Mouse (Mus musculus) limb, embryonic 11.5 days (tissue): ENCODE measurements around the gene Rgr. TPM values are rescaled to one million over a fixed set of nuclear protein-coding genes. Genes with fewer than 3 reads are reported as not detected.

Experiments used
- ATAC-seq: fragments of 200-750 bp; cut with Nextera tagmentation; 2 replicates; pipeline ENCODE4 v1.8.0; 2017; ENCODE audit warnings: low read depth; ENCODE audit not compliant: insufficient number of reproducible peaks, low FRiP score, low TSS enrichment
- DNase-seq: peaks from one replicate; pipeline ENCODE4 v3.0.0-alpha.2; 2015; ENCODE audit warnings: low spot score
- H3K27ac ChIP-seq: fragments of 300-500 bp; sonication (generic); replicated peaks from 2 replicates; pipeline ENCODE4 v1.5.1; 2014; ENCODE audit warnings: low read depth, mild to moderate bottlenecking, low read length
- H3K27me3 ChIP-seq: fragments of 300-500 bp; sonication (generic); 2 replicates; pipeline ENCODE4 v1.6.1; 2014; ENCODE audit warnings: mild to moderate bottlenecking, low read length, mixed read lengths; ENCODE audit not compliant: control insufficient read depth, insufficient read depth
- H3K36me3 ChIP-seq: fragments of 300-500 bp; sonication (generic); 2 replicates; pipeline ENCODE4 v1.6.1; 2014; ENCODE audit warnings: mild to moderate bottlenecking, low read length, moderate library complexity, mixed read lengths; ENCODE audit not compliant: control insufficient read depth, insufficient read depth
- H3K4me1 ChIP-seq: fragments of 300-500 bp; sonication (generic); 2 replicates; pipeline ENCODE4 v1.6.1; 2014; ENCODE audit warnings: low read length, mixed read lengths; ENCODE audit not compliant: control insufficient read depth, insufficient read depth
- H3K4me2 ChIP-seq: fragments of 300-500 bp; sonication (generic); 2 replicates; pipeline ENCODE4 v1.6.1; 2014; ENCODE audit warnings: low read depth, mild to moderate bottlenecking, moderate library complexity; ENCODE audit not compliant: severe bottlenecking
- H3K4me3 ChIP-seq: fragments of 300-500 bp; sonication (generic); 2 replicates; pipeline ENCODE4 v1.5.1; 2014; ENCODE audit warnings: low read depth, low read length
- H3K9ac ChIP-seq: fragments of 300-500 bp; sonication (generic); 2 replicates; pipeline ENCODE4 v1.6.1; 2014; ENCODE audit warnings: mild to moderate bottlenecking, low read length
- H3K9me3 ChIP-seq: fragments of 300-500 bp; sonication (generic); 2 replicates; pipeline ENCODE4 v1.6.1; 2016; ENCODE audit warnings: low read length; ENCODE audit not compliant: control insufficient read depth
- WGBS: fragments of 180-500 bp; shearing (Covaris S2); extraction: QIAGEN DNeasy Blood & Tissue Kit; methylation state at CpG from one replicate; pipeline ENCODE4 v1.1.7; 2014; 5-methylcytosine and 5-hydroxymethylcytosine counted together
- polyA plus RNA-seq: library from polyadenylated mRNA; unstranded; fragments of >200 nt; fragmentation: Nextera tagmentation; extraction: Ambion mirVana; gene quantifications from 2 replicates; pipeline ENCODE4 v1.2.1, GENCODE M21; 2014

Gene Rgr
- polyA plus RNA-seq, 1 experiment from 2014 or later, result not detected

- Histone ChIP-seq H3K9me3 (no peaks in the 10 kb centered on the region), H3K4me2 (no peak overlapping the region), H3K27me3 (no peaks in the 10 kb centered on the region), H3K4me1 (no peaks in the 10 kb centered on the region), H3K9ac (no peak overlapping the region), H3K27ac (no peak overlapping the region), H3K4me3 (no peak overlapping the region), H3K36me3 (no peaks in the 10 kb centered on the region)
- DNase-seq (no peak), ATAC-seq (no peak)
- 68% methylated on average over 2 of the region's 2 CpGs for WGBS
Observed at GRCm38 (mm10) chr14:37066636-37067035, 17.9 kb upstream of the Rgr start.

- H3K9ac ChIP-seq, result no peak overlapping the region
- H3K27ac ChIP-seq, result no peak overlapping the region
- no peak overlapping the region for H3K4me2 ChIP-seq
- 74% methylated on average over 2 of the region's 2 CpGs for WGBS
- DNase-seq, result no peak
- H3K36me3 ChIP-seq, result no peaks in the 10 kb centered on the region
- H3K4me3 ChIP-seq, result no peak overlapping the region
- no peaks in the 10 kb centered on the region for H3K4me1 ChIP-seq
- no peaks in the 10 kb centered on the region for H3K27me3 ChIP-seq
- ATAC-seq, result no peak
- H3K9me3 ChIP-seq, result no peaks in the 10 kb centered on the region
Observed at GRCm38 (mm10) chr14:37064849-37065248, 16.1 kb upstream of the Rgr start.

GRCm38 (mm10) chr14:37034432-37034831, 14.3 kb downstream of the Rgr start:
- H3K9ac ChIP-seq, result no peak overlapping the region
- no peak for DNase-seq
- H3K9me3 ChIP-seq, result no peaks in the 10 kb centered on the region
- ATAC-seq, result no peak
- no peaks in the 10 kb centered on the region for H3K36me3 ChIP-seq
- H3K27ac ChIP-seq, result no peak overlapping the region
- H3K4me1 ChIP-seq, result no peaks in the 10 kb centered on the region
- no peak overlapping the region for H3K4me2 ChIP-seq
- H3K27me3 ChIP-seq, result no peaks in the 10 kb centered on the region
- WGBS, result 52% methylated on average over 5 of the region's 5 CpGs
- no peak overlapping the region for H3K4me3 ChIP-seq

GRCm38 (mm10) chr14:37033241-37033640, 15.5 kb downstream of the Rgr start:
- WGBS, result 21% methylated on average over 7 of the region's 7 CpGs
- no peaks in the 10 kb centered on the region for H3K9me3 ChIP-seq
- H3K4me1 ChIP-seq, result no peaks in the 10 kb centered on the region
- no peaks in the 10 kb centered on the region for H3K36me3 ChIP-seq
- DNase-seq, result peak; percentile 81
- no peak overlapping the region for H3K4me3 ChIP-seq
- H3K27ac ChIP-seq, result no peak overlapping the region
- no peak for ATAC-seq
- H3K4me2 ChIP-seq, result no peak overlapping the region
- H3K27me3 ChIP-seq, result no peaks in the 10 kb centered on the region
- H3K9ac ChIP-seq, result no peak overlapping the region

GRCm38 (mm10) chr14:37032481-37033104, 16.2 kb downstream of the Rgr start:
- H3K4me2 ChIP-seq, result no peak overlapping the region
- H3K27ac ChIP-seq, result no peak overlapping the region
- WGBS, result 89% methylated on average over 11 of the region's 11 CpGs
- H3K4me3 ChIP-seq, result no peak overlapping the region
- DNase-seq, result no peak
- ATAC-seq, result no peak
- no peak overlapping the region for H3K9ac ChIP-seq
- H3K9me3 ChIP-seq, result no peaks in the 10 kb centered on the region
- H3K4me1 ChIP-seq, result no peaks in the 10 kb centered on the region
- no peaks in the 10 kb centered on the region for H3K36me3 ChIP-seq
- H3K27me3 ChIP-seq, result no peaks in the 10 kb centered on the region

- Histone ChIP-seq H3K9ac (no peak overlapping the region), H3K27me3 (no peaks in the 10 kb centered on the region), H3K4me1 (no peaks in the 10 kb centered on the region), H3K4me3 (no peak overlapping the region), H3K36me3 (no peaks in the 10 kb centered on the region), H3K9me3 (no peaks in the 10 kb centered on the region), H3K4me2 (no peak overlapping the region), H3K27ac (no peak overlapping the region)
- no peak for ATAC-seq
- 91% methylated on average over 3 of the region's 3 CpGs for WGBS
- no peak for DNase-seq
Observed at GRCm38 (mm10) chr14:37028555-37028954, 20.2 kb downstream of the Rgr start.

GRCm38 (mm10) chr14:37027951-37028350, 20.8 kb downstream of the Rgr start:
- H3K27me3 ChIP-seq, result no peaks in the 10 kb centered on the region
- no peak for ATAC-seq
- no peaks in the 10 kb centered on the region for H3K9me3 ChIP-seq
- no peaks in the 10 kb centered on the region for H3K4me1 ChIP-seq
- H3K36me3 ChIP-seq, result no peaks in the 10 kb centered on the region
- H3K27ac ChIP-seq, result no peak overlapping the region
- DNase-seq, result no peak
- 95% methylated on average over 3 of the region's 3 CpGs for WGBS
- no peak overlapping the region for H3K4me3 ChIP-seq
- no peak overlapping the region for H3K9ac ChIP-seq
- H3K4me2 ChIP-seq, result no peak overlapping the region

GRCm38 (mm10) chr14:37027248-37027933, 21.4 kb downstream of the Rgr start:
- H3K4me1 ChIP-seq, result no peaks in the 10 kb centered on the region
- H3K4me2 ChIP-seq, result no peak overlapping the region
- H3K4me3 ChIP-seq, result no peak overlapping the region
- ATAC-seq, result no peak
- DNase-seq, result no peak
- H3K27me3 ChIP-seq, result no peaks in the 10 kb centered on the region
- WGBS, result 80% methylated on average over 4 of the region's 4 CpGs
- H3K9me3 ChIP-seq, result no peaks in the 10 kb centered on the region
- no peak overlapping the region for H3K9ac ChIP-seq
- no peak overlapping the region for H3K27ac ChIP-seq
- H3K36me3 ChIP-seq, result no peaks in the 10 kb centered on the region
